Mouse (Mus musculus) cerebellum, postnatal 25 days (tissue): ENCODE data around the gene Pdha1.

Source experiments
- DNase-seq, 2 experiments: peaks; one replicate each; pipeline ENCODE4 v3.0.0; 2021; ENCODE audit warnings: mixed read lengths in 2 of 2

Pdha1 gene

GRCm38 (mm10) chrX:160137861-160138717 is at the start of gene Pdha1:
TSS of gene Pdha1 (minus strand) at chrX:160138413.
- DNase-seq, result peak; percentile 86 to 89

DNA sequence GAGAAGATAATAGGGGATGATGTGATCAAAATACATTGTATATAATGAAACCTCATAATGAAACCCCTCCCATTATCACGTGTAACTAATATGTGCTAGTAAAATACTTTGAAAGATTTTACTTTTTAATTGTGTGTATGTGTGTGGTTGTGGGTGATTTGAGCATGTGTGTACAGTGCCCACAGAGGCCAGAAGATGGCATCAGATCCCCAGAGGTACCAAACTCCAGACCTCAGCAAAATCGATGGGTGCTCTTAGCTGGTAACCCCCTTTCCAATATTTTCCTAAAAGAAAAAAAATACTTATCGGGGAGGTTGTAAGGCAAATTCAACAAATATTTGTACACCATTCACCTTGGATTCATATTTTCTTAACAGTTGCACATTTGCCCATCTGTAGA is 40.8 kb upstream of the Pdha1 start:
- DNase-seq, result no peak

DNA sequence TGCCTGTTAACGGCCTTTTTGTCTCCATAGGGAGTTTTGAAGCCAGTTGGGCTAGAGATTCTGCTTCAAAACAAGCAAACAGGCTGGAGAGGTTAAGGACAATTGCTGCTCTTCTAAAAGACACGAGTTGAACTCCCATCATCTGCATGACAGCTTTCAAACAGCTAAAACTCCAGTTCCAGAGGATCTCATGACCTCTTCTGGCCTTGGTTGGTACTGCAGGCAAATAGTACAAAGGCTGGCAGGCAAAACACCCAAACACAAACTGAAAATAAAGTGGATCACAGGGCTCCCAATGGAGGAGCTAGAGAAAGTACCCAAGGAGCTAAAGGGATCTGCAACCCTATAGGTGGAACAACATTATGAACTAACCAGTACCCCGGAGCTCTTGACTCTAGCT is 31.9 kb upstream of the Pdha1 start:
- DNase-seq, result peak; percentile 53 to 76

- no peak for DNase-seq
Observed at GRCm38 (mm10) chrX:160166246-160166985, 28.2 kb upstream of the Pdha1 start.

- DNase-seq, result no peak
Observed at GRCm38 (mm10) chrX:160164259-160164658, 26.0 kb upstream of the Pdha1 start.

DNA sequence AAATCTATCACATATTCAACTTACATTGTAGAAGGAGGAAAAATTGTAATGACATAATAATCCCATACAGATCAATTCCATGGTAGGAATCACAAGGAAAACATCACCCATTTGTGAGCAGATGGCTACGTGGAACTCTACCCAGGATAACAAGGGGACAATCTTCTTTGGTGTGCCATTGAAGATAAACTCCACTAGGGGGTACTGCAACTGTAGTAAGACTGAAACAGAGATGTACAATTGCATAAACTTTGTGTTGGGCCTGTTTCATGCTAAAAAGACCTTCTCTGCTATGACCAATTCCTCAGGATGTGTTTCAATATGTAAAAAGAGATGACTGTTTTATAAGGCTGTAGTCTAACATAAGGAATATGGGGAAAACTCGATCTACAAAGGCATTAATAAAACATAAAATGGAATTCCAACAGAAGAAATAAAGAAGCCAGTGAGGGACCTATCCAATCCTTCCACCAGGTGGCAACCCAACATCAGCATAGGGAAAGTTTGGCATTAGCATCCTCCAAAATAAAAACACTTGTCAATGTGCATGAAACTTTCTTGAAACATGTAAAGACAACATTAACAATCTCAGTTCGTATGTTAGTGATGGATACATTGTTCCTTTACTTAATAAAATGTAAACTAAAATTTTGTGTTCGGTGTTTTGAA is 15.1 kb upstream of the Pdha1 start:
- DNase-seq, result no peak

DNA sequence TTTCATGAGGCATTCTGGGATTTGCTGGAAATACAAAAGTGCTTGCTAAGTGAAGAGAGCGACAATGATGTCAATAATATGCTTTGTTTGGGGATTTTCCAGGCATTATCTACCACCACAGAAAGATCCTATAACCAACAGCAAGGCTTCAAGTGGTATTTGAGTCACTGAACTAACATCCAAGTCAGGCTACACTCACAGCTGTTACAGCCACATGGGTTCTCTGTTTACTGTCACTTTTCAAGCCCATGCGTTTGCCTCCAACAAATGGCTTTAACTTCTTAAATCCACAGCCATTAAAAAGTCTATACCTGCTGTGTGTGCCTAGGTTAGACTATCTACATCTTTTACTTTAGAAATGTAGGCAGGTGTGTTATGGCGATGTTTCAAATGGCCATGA is 10.6 kb upstream of the Pdha1 start:
- no peak for DNase-seq

GRCm38 (mm10) chrX:160147406-160147805 is 9.2 kb upstream of the Pdha1 start:
- no peak for DNase-seq

GRCm38 (mm10) chrX:160146806-160147205 is 8.6 kb upstream of the Pdha1 start:
- DNase-seq, result no peak

DNA sequence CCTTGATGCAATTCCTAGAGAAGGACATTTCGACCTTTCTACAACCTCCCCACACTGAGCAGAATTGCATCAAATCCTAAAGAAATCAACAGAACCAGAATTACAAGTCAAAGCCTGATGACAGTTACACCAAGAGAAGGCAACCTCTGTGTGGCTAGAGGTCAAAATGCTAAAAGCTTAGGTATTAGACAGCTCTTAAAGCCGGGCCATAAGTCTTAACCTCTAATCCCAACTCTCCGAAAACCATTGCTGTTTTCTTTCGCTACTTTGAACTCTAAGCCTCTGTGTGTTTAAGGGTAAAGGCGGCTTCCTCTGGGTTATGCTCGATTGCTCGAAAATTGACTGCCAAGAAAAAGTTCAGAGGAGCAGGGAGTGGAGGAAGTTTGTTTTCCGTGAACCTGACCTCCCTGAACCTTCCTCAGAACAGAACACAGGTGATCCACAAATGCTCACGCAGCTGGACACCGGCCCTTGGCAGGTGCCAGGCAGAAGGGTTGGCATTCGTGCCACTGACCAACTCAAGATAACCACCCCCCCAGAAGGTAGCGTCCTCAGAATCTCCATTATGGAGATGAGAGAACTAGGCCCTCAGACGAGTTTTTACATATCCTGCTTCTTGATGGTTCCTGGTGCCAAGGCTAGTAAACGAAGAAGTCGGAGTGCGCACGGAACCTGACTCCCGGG is 894 bp downstream of the Pdha1 start:
- DNase-seq, result peak in 1 of 2 experiments; percentile 50

DNA sequence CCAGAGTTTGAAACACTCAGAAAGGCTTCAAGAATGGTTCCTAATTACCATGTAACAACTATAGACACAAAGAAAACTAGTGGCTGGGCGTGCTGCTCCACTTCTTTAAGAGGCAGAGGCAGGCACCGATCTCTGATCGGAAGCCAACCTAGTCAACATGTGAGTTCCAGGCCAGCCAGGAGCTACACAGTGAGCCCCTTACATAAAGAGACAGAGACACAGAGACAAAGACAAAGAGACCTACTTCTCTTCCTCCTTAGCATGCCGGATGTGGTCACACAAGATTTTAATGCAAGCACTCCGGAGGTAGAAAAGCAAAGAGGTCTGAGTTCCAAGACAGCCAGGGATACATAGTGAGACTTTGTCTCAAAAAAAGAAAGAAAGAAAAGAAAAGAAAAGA is 2.1 kb downstream of the Pdha1 start:
- DNase-seq, result no peak

GRCm38 (mm10) chrX:160135719-160136118 is 2.5 kb downstream of the Pdha1 start:
- no peak for DNase-seq

DNA sequence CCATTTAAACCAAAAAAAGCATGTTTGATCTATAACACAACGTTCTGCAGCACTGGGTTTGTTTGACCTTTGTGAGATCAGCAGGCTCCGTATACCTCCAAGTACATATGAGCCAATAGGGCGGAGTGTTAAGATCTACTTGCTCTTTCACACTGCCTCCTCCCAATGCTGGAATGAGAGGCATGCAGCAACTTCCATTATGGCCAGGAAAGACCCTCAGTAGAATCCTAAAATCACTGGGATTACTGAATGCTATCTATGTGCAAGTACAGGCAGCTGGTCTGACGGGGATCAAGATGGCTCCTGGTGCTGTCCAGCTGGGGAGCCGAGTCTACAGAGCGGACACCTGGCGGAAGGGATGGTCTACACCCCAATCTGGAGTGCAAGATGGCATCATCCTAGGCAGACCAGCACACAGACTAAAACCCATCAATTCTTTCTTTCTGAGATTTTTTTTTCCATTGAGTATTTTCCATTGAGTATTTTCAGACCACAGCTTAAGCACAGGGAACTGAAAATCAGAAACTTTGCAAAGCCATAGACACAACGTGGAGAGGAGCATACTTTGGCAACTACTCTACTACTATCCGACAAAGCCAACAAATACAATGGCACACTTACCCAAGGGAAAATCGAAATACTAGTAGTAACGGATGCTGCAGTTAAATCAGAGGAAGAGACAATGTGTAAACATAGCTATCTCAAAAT is 3.9 kb downstream of the Pdha1 start:
- DNase-seq, result no peak

DNA sequence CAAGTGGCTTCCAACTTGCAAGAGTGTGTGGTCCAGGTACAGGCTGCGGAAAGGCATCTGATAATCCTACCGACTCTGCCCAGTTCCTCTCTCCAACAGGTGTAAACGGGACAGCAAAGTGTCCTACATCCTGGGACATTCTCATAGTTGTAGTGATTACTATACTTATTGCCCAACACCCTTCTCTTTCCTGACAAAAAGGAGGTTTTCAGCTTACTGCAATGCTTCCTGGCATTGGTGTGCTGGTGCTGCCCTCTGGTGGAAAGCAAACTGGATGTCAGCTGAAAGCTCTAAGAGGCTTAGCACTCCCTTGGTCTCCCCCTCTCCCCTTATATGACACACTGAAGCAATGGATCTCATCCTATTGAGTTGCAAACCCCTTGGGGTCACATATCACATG is 21.6 kb downstream of the Pdha1 start:
- DNase-seq, result peak; percentile 45 to 71

DNA sequence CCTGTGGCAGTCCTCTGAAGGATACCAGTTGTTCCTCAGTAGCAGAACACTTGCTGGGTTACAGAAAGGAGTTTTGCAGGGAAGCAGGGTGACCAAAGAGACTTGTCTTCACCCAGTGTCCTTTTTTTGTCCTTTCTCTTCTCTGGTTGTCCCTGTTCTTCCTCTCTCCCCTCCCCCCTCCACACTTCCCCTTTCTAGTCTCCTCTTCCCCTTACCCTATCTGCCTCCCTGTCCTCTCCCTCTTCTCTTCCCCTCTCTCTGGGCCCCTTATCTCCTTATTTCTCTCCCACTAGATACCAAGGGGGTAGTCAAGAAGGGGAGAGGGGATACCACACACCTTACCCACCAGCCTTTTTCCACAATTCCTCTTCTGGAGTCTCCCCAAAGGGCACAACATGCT is 22.1 kb downstream of the Pdha1 start:
- no peak for DNase-seq

- no peak for DNase-seq
Observed at GRCm38 (mm10) chrX:160113777-160114176, 24.4 kb downstream of the Pdha1 start.

DNA sequence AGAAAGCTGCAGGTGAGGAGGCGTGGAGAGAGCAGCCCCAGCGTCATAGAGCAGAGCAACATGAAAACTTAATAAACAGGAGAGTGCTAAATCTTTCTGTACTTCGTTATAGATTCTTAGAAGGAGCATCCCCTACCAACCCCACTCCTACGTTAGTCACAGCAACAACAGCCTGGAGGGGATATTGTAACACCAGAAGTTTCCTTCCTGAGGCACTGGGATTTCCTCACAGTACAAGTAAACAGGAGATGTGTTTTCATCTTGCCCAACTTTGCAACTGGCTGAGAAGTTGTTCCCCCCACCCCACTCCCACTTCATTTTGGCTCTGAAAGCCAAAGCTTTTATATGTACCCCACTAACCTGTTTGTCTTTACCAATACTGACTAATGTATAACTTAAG is 30.4 kb downstream of the Pdha1 start:
- no peak for DNase-seq

- DNase-seq, result no peak
Observed at GRCm38 (mm10) chrX:160091973-160092372, 46.2 kb downstream of the Pdha1 start.
